Mouse (Mus musculus): ENCODE results near the gene Cbx5. TPM values are rescaled to one million over a fixed set of nuclear protein-coding genes. Genes with fewer than 3 reads are reported as not detected.
"Not testable (repeated sequence)": the region's sequence is repeated elsewhere in the genome, so short reads cannot be mapped to it uniquely, and the experiment has no call there.

Cbx5 gene
- polyA plus RNA-seq, 1 experiment, result 34.2 TPM

DNA sequence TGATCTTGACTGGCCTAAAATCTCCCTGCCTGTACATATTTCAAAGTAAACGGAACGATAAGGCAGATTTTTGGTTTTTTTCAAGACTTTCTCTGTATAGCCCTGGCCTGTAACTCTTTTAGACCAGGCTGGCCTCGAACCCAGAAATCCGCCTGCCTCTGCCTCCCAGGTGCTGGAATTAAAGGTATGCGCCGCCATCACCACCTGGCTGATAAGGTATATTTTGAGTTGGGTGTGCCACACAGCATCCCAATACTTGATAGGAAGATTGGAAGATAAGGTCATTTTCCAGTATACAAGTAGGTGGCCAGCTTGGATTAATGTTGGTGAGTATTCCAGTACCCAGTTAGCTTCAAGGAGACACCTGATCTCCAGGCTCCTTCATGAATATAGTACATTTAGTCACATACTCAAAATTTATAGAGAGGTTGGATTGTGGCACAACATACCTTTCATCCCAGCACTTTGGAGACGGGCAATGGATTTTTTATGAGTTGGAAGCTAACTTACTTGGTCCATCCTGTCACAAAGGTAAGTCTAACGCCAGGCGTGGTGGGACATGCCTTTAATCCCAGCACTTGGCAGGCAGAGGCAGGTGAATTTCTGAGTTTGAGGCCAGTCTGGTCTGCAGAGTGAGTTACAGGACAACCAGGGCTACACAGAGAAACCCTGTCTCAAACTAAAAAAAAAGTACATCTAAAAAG, 7.6 kb upstream of the Cbx5 start:
- H3K36me3 ChIP-seq (ENCODE audit: control insufficient read depth, insufficient read depth, low read length), result peaks cover 62% of the 10 kb centered on the region

DNA sequence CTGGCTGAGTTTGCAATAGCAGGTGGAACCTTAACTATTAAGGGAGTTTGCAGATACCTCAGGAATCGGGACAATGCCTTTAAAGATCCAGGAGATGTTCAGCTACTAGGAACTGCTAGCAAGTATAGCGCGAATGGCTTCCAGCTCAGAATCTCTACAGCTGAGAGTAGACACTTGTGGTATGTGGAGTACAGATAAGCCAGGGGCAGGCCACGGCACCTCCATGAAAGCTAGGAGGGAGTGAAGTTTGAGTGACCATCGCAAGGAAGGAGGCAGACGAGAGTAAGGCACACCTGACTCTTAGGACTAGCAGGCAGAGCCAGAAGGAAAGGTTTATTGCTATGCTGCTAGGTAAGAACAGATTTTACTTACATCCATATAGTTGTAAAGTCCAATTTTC, 6.0 kb upstream of the Cbx5 start:
- WGBS, result 87% methylated on average over 6 of the region's 6 CpGs

More for the DNA sequence above, 7.6 kb upstream of the Cbx5 start:
- TF ChIP-seq POLR2A (IDR thresholded peaks at IDR 0.05; ENCODE audit: control insufficient read depth, extremely low read depth, insufficient read depth, low read length, poor library complexity) (no peak), CTCF (IDR thresholded peaks at IDR 0.05; ENCODE audit: borderline replicate concordance, control insufficient read depth, extremely low read depth, insufficient read depth, low read length, poor library complexity) (no peak)
- Histone ChIP-seq H3K4me3 (ENCODE audit: control insufficient read depth, insufficient read depth, low read length) (no peak overlapping the region), H3K4me1 (replicated peaks; ENCODE audit: control insufficient read depth, insufficient read depth, low read length) (peaks cover 4% of the 10 kb centered on the region; the same call in 1 of the 2 replicates), H3K27ac (ENCODE audit: control insufficient read depth, insufficient read depth, low read length) (no peak overlapping the region), H3K27me3 (ENCODE audit: control insufficient read depth, insufficient read depth, low read length) (no peaks in the 10 kb centered on the region)
- WGBS, result 93% methylated on average over 9 of the region's 9 CpGs
- no peak for DNase-seq

DNA sequence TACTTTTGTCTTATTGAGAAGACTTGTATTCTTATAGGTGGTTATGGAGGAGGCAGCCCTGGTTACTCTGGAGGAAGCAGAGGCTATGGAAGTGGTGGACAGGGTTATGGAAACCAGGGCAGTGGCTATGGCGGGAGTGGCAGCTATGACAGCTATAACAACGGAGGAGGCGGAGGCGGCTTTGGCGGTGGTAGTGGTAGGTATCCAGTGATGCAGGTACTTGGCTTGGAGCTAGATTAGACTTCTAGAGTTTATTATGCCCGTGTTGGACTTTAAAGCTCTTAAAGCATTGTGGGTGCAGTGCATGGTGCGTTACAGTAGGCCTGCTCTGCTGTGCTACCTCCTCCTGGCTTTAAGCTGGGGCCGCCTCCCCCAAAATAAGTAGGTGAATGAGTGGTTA, 3.3 kb upstream of the Cbx5 start:
- Histone ChIP-seq H3K27ac (ENCODE audit: control insufficient read depth, insufficient read depth, low read length) (no peak overlapping the region), H3K36me3 (ENCODE audit: control insufficient read depth, insufficient read depth, low read length) (peaks cover 59% of the 10 kb centered on the region), H3K27me3 (ENCODE audit: control insufficient read depth, insufficient read depth, low read length) (no peaks in the 10 kb centered on the region), H3K4me3 (ENCODE audit: control insufficient read depth, insufficient read depth, low read length) (no peak overlapping the region), H3K4me1 (replicated peaks; ENCODE audit: control insufficient read depth, insufficient read depth, low read length) (peaks cover 8% of the 10 kb centered on the region)
- no peak for DNase-seq
- TF ChIP-seq CTCF (IDR thresholded peaks at IDR 0.05; ENCODE audit: borderline replicate concordance, control insufficient read depth, extremely low read depth, insufficient read depth, low read length, poor library complexity) (no peak), POLR2A (IDR thresholded peaks at IDR 0.05; ENCODE audit: control insufficient read depth, extremely low read depth, insufficient read depth, low read length, poor library complexity) (no peak)
- 47% methylated on average over 8 of the region's 8 CpGs for WGBS

More for the DNA sequence above, 6.0 kb upstream of the Cbx5 start:
- no peak for TF ChIP-seq CTCF (IDR thresholded peaks at IDR 0.05; ENCODE audit: borderline replicate concordance, control insufficient read depth, extremely low read depth, insufficient read depth, low read length, poor library complexity)
- TF ChIP-seq POLR2A (IDR thresholded peaks at IDR 0.05; ENCODE audit: control insufficient read depth, extremely low read depth, insufficient read depth, low read length, poor library complexity), result no peak
- H3K4me1 ChIP-seq (replicated peaks; ENCODE audit: control insufficient read depth, insufficient read depth, low read length), result peaks cover 8% of the 10 kb centered on the region
- H3K36me3 ChIP-seq (ENCODE audit: control insufficient read depth, insufficient read depth, low read length), result peaks cover 72% of the 10 kb centered on the region
- no peak overlapping the region for H3K4me3 ChIP-seq (ENCODE audit: control insufficient read depth, insufficient read depth, low read length)
- no peak overlapping the region for H3K27ac ChIP-seq (ENCODE audit: control insufficient read depth, insufficient read depth, low read length)
- no peaks in the 10 kb centered on the region for H3K27me3 ChIP-seq (ENCODE audit: control insufficient read depth, insufficient read depth, low read length)
- DNase-seq, result no peak

GRCm38 (mm10) chr15:103241071-103242018, 1.7 kb upstream of the Cbx5 start:
- DNase-seq; H3K4me1 ChIP-seq (replicated peaks; ENCODE audit: control insufficient read depth, insufficient read depth, low read length); H3K27me3 ChIP-seq (ENCODE audit: control insufficient read depth, insufficient read depth, low read length): not testable (repeated sequence)
- Histone ChIP-seq H3K36me3 (ENCODE audit: control insufficient read depth, insufficient read depth, low read length) (peaks cover 44% of the 10 kb centered on the region), H3K27ac (ENCODE audit: control insufficient read depth, insufficient read depth, low read length) (peak overlapping the region; percentile 93), H3K4me3 (ENCODE audit: control insufficient read depth, insufficient read depth, low read length) (peak overlapping the region; percentile 84)
- 1% methylated on average over 12 of the region's 12 CpGs for WGBS

- H3K27me3 ChIP-seq (ENCODE audit: control insufficient read depth, insufficient read depth, low read length), result no peaks in the 10 kb centered on the region
- WGBS, result under 1% methylated on average over 47 of the region's 47 CpGs
- peak; percentile 93 for DNase-seq
- peaks cover 34% of the 10 kb centered on the region for H3K36me3 ChIP-seq (ENCODE audit: control insufficient read depth, insufficient read depth, low read length)
- H3K27ac ChIP-seq (ENCODE audit: control insufficient read depth, insufficient read depth, low read length), result peak within 1 kb of the TSS; percentile 93
- peaks cover 8% of the 10 kb centered on the region for H3K4me1 ChIP-seq (replicated peaks; ENCODE audit: control insufficient read depth, insufficient read depth, low read length)
- H3K4me3 ChIP-seq (ENCODE audit: control insufficient read depth, insufficient read depth, low read length), result peak within 1 kb of the TSS; percentile 84
- TF ChIP-seq CTCF (IDR thresholded peaks at IDR 0.05; ENCODE audit: borderline replicate concordance, control insufficient read depth, extremely low read depth, insufficient read depth, low read length, poor library complexity) (no peak), POLR2A (IDR thresholded peaks at IDR 0.05; ENCODE audit: control insufficient read depth, extremely low read depth, insufficient read depth, low read length, poor library complexity) (peak; percentile 74)
Measured at GRCm38 (mm10) chr15:103240160-103241028, 778 bp upstream of the Cbx5 start, which contains the start of gene Hnrnpa1. TSS of gene Hnrnpa1 (plus strand) at chr15:103240432.
